Mouse (Mus musculus): ENCODE data around the gene Dpp4. TPM values are rescaled to one million over a fixed set of nuclear protein-coding genes. Genes with fewer than 3 reads are reported as not detected.

The Dpp4 gene
- 100 to 1,000 TPM in 1 of 2 experiments, 10 to 100 TPM in 1; 94.7 to 121 TPM for polyA plus RNA-seq (2017; shearing (Covaris generic))

GRCm38 (mm10) chr2:62412081-62412821, at the start of gene Dpp4:
TSS of gene Dpp4 (minus strand) at chr2:62412231.

Other genes with a start within 250 kb of the Dpp4 start
- not detected for gene Gcg, start 71.4 kb upstream of the Dpp4 start, polyA plus RNA-seq (2017; shearing (Covaris generic))
- gene Fap, start 161.8 kb upstream of the Dpp4 start, polyA plus RNA-seq (2017; shearing (Covaris generic)): under 1 TPM in 1 of 2 experiments, not detected in 1; 0.55 TPM
- 10 to 100 TPM; 18.8 to 19.2 TPM for gene Ifih1, start 234.0 kb upstream of the Dpp4 start, polyA plus RNA-seq (2017; shearing (Covaris generic))

Data from inflammation-experienced regulatory T-cells (primary cell).